Mouse (Mus musculus) gonadal fat pad, adult 2 months (tissue): ENCODE measurements at regions not wholly inside any gene's neighbourhood (a gene's known extent, or its start where the extent isn't known, plus 50 kb on each side); places are given as distances from the start of the nearest gene placed in this dataset.

Experiments used
- DNase-seq: peaks from one replicate; pipeline ENCODE4 v3.0.0-alpha.2; 2012; ENCODE audit warnings: low read depth

DNA sequence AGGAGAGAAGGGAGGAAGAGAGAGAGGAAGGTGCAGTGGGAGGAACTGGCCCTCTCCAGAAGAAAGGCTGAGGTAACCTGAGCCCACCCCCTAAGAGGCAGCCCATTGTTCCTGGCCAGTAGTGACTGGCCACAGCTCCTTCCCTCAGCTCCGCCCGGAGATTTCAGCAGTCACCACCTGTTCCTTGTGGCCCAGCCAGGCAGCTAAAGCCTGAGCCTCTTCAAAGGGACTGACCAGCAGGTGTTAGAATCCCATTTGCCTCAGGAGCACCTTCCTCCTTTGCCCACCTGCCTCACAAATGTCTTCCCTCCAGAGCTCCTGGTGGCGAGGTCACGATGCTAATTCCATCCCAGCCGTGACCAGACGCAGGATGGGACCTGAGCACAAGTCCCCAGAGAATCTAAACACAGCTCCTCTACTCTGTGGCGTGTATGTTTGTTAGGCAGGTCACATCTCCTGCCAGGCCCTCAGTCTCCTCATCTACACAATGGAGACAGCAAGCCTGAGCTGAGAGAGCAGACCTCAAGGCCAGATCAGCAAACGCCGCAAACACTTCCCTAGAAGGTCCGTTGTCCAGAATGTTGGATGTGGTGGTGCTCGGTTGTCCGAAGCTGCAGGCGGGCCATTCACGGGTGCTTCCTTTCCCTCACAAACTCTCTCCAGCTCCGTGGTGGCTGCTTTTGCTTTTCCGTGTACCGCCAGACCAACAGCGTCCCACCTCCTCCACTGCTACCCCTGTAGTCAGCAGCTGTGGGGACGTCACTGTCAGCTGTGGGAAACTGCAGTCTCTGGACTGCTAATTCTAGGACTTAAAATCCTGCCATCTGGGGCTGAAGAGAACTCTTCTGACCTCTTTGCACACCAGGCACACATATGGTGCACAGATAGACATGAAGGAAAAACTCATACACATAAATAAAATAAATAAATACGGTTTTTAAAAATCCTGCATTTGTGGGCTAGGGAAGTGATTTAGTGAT, 145.8 kb upstream of the Rad23b start:
- DNase-seq = no peak

DNA sequence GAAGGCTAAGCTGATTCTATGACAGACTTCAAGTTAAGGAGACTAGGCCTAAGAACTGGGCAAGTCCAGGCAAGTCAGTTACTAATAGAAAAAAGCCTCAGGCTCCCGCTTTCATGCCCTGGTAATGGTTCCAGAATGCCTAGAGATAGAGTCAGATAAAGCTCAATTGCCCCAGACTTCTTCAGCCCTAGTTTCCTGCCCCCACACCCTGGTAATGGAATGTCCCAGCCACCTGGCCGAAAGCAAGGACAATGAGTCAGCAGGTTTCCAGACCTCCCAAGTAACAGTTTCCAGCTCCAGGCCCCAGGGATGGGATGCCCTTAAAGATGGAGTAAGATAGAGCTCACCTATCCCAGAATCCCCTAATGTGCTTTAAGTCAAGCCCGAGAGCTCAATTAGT, 143.6 kb upstream of the Rad23b start:
- no peak for DNase-seq

- no peak for DNase-seq
Observed at GRCm38 (mm10) chr4:55207749-55208385, 142.0 kb upstream of the Rad23b start.

DNA sequence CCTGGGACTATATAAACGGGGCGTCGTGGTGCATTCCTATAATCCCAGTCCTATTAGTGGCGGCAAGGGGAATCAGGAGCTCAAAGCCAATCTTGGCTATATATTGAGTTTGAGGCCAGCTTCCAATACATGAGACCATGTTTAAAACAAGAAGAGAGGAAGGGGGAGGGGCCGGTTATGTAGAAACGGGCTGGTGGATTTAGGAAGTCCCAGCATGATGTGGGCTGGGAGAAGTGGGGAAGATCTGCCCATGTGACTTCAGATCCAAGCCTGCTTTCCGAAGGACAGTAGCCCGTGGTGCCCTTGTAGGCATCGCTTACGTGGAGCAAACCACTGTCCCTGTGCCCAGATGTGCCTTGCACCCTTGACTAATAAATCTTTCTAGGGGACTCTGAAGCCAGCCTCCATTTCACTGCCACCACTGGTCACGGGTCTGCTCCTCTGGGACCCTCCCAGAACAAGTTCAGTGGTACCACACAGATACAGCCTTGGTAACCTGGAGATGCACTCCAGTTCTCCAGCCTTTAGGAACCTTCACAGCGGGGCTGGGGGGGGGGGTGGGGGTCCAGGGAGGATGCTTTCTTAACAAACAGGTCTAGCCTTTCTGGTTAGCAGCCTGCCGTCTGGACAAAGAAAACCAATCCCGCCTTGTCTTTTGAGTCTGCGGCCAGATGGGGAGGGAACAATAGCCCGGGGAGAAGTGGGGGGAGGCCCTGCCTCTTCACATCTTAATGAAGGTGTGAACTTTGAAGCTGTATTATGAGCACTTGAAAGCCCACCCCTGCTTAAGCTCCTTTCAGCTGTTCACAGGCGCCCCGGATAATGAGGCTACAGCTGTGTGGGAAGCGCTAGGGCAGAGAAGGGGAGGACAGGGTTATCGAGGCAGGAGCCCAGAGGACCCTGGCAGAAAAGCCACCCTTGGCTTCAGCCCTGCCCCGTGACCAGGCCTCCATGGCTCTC, 141.2 kb upstream of the Rad23b start:
- no peak for DNase-seq

- DNase-seq = no peak
Observed at GRCm38 (mm10) chr4:55215425-55216174, 134.2 kb upstream of the Rad23b start.

- no peak for DNase-seq
Observed at GRCm38 (mm10) chr4:55216175-55216545, 133.7 kb upstream of the Rad23b start.

DNA sequence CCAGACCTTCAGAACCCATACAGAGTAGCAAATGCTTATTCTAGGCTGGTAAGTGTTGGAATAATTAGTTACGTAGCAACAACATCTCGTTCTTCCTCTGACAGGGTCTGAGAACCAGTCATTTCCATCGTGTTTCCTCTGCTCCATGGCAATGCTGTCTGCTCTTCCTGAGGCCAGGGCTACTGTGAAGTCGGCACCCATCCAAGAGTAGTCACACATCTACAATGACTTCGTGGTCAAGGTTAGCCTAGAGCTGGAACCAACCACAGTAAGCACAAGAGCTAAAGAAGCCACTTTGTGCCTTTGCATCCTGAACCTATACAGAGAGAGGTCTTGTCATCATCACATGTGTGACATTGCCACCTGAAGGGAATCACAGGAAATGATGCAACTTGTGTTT, 124.1 kb upstream of the Rad23b start:
- DNase-seq = no peak

GRCm38 (mm10) chr4:55227394-55227793, 122.4 kb upstream of the Rad23b start:
- no peak for DNase-seq

- DNase-seq = no peak
Observed at GRCm38 (mm10) chr4:55231522-55231921, 118.3 kb upstream of the Rad23b start.

DNA sequence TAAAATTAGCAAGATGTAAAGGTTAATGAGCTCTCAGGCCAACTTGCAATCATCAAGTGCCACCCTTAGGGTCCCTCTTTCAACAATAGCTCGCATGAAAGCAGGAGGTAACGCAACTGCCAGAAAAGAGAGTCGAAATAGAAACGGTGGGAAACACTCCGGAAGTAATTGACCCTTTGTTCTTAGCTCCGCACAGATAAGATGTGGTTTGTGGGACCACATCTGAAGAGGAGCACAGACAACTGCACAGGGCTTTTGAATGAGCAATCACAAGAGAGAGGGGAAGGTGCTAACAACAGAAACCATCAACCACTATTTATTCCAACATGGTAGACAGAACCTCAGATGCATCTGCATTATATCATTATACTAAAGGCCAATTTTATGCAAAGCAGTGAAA, 112.0 kb upstream of the Rad23b start:
- DNase-seq = no peak

GRCm38 (mm10) chr4:55240450-55240849, 109.4 kb upstream of the Rad23b start:
- DNase-seq = no peak

GRCm38 (mm10) chr4:55242331-55242730, 107.5 kb upstream of the Rad23b start:
- no peak for DNase-seq

- no peak for DNase-seq
Observed at GRCm38 (mm10) chr4:55243091-55244058, 106.5 kb upstream of the Rad23b start.

DNA sequence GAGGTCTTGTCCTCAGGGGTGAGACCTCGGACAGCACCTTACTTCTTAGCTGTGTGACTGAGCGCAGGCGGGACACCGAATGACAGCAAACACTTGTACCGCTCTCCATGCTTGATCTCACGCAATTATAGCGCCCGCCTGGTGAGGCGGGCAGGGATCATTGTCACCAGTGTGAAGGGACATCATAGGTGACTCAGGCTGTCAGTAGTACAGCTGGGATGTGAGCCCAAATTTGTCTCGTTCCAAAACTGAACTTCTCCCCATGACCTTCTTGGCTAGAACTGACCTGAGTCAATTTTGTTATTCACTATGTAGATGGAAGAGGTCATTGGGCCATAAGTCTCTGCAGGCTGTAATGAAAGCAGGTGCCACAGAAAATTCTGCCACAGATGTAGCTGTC, 104.1 kb upstream of the Rad23b start:
- no peak for DNase-seq

DNA sequence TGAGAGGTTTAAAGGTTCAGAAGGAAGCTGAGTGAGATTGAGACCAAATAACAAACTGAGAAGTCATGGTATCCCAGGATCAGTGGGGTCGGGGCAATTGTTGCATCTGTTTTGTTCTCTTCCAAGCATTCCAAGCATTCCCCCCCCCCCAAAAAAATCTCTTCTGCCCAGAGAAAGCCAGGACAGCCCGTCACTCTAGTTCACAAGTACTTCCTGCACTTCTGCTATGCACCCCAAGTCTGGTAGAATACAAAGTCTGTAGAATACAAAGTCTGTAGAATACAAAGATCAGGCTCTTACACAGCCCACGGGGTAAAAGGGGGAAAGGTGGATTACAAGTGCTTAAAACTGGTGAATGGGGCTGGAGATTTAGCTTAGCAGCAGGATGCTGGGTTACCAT, 99.5 kb upstream of the Rad23b start:
- DNase-seq = no peak

GRCm38 (mm10) chr4:55251546-55251945, 98.3 kb upstream of the Rad23b start:
- DNase-seq = no peak

- DNase-seq = no peak
Observed at GRCm38 (mm10) chr4:55253769-55254168, 96.1 kb upstream of the Rad23b start.

DNA sequence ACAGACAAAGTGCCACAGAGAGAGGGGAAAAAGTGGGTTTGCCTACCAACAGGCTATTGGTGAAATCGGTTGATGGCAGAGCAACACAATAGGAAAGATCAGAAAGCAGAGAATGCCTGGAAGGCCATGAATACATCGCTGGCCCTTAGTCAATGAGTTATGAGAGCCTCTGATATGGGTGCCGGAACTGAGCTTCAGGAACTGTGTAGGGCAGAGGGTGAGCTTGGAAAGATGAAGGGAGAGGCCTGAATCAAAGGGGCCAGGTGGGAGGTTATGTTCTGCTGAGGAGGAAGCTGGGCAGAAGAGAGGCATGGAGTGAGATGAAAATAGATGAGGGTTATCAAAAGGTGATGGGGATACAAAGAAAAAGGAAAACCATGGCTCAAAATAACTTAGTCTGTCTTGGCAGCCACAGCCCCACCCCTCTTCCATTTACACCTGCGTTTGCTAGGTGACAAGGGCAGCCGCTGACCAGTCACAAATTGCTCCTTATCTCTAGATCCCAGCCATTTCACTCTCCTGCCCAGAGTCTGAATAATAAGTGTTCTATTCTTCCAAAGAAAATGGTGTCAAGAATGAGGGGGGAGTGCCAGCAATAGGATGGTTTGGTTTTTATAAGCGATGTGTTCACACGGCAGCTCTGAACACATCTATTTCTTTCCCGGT, 77.7 kb upstream of the Rad23b start:
- DNase-seq = no peak

- DNase-seq = no peak
Observed at GRCm38 (mm10) chr4:55276300-55276952, 73.4 kb upstream of the Rad23b start.
